Mouse (Mus musculus) intestine, postnatal 0 days (tissue): Measurements from ENCODE around the gene Cxcr3. TPM values are rescaled to one million over a fixed set of nuclear protein-coding genes. Genes with fewer than 3 reads are reported as not detected.

Experiments
- ATAC-seq: fragments of 200-750 bp; cut with Nextera tagmentation; 2 replicates; pipeline ENCODE4 v1.8.0; 2017; ENCODE audit warnings: mild to moderate bottlenecking, moderate TSS enrichment, moderate library complexity
- H3K27ac ChIP-seq: fragments of 300-500 bp; sonication (generic); 2 replicates; pipeline ENCODE4 v1.5.1; 2014; ENCODE audit warnings: mild to moderate bottlenecking, low read depth, low read length, moderate library complexity
- H3K27me3 ChIP-seq: fragments of 300-500 bp; sonication (generic); replicated peaks from 2 replicates; pipeline ENCODE4 v1.6.1; 2014; ENCODE audit warnings: low read length, mixed read lengths; ENCODE audit not compliant: control insufficient read depth, insufficient read depth
- H3K36me3 ChIP-seq: fragments of 300-500 bp; sonication (generic); 2 replicates; pipeline ENCODE4 v1.6.1; 2014; ENCODE audit warnings: mild to moderate bottlenecking, moderate library complexity; ENCODE audit not compliant: control insufficient read depth, insufficient read depth
- H3K4me1 ChIP-seq: fragments of 300-500 bp; sonication (generic); replicated peaks from 2 replicates; pipeline ENCODE4 v1.6.1; 2014; ENCODE audit warnings: antibody characterized with exemption, low read length, mixed read lengths; ENCODE audit not compliant: control insufficient read depth, insufficient read depth
- H3K4me2 ChIP-seq: fragments of 300-500 bp; sonication (generic); replicated peaks from 2 replicates; pipeline ENCODE4 v1.6.1; 2014; ENCODE audit warnings: low read depth, mild to moderate bottlenecking, moderate library complexity
- H3K4me3 ChIP-seq: fragments of 300-500 bp; sonication (generic); 2 replicates; pipeline ENCODE4 v1.5.1; 2014; ENCODE audit warnings: low read depth, low read length
- H3K9ac ChIP-seq: fragments of 300-500 bp; sonication (generic); 2 replicates; pipeline ENCODE4 v1.6.1; 2014; ENCODE audit warnings: mild to moderate bottlenecking, low read depth, low read length
- H3K9me3 ChIP-seq: fragments of 300-500 bp; sonication (generic); 2 replicates; pipeline ENCODE4 v1.6.1; 2016; ENCODE audit warnings: mixed run types; ENCODE audit not compliant: control insufficient read depth
- CTCF ChIP-seq: sonication (generic); IDR thresholded peaks from 2 replicates; pipeline ENCODE4 v1.5.1; 2016; ENCODE audit warnings: low read depth, mild to moderate bottlenecking, control low read depth, antibody characterized with exemption, moderate library complexity
- WGBS: fragments of 180-500 bp; shearing (Covaris S2); extraction: QIAGEN DNeasy Blood & Tissue Kit; methylation state at CpG from one replicate; pipeline ENCODE4 v1.1.7; 2014; 5-methylcytosine and 5-hydroxymethylcytosine counted together
- polyA plus RNA-seq: library from polyadenylated mRNA; unstranded; fragments of >200 nt; fragmentation: Nextera tagmentation; extraction: Ambion mirVana; gene quantifications from 2 replicates; pipeline ENCODE4 v1.2.1, GENCODE M21; 2015

Cxcr3 gene
- polyA plus RNA-seq, result 1.0 and 1.1 TPM in 2 replicates

GRCm38 (mm10) chrX:101733828-101734319 is at the start of gene Cxcr3:
Gene Cxcr3, minus strand, starts transcription at chrX:101734269.
- ATAC-seq, result no peak
- H3K36me3 ChIP-seq, result no peaks in the 10 kb centered on the region
- 53% methylated on average over 11 of the region's 11 CpGs for WGBS
- H3K4me2 ChIP-seq, result no peak within 1 kb of the TSS
- H3K9me3 ChIP-seq, result no peaks in the 10 kb centered on the region
- no peaks in the 10 kb centered on the region for H3K4me1 ChIP-seq
- H3K4me3 ChIP-seq, result no peak within 1 kb of the TSS
- no peak within 1 kb of the TSS for H3K9ac ChIP-seq
- H3K27ac ChIP-seq, result no peak within 1 kb of the TSS
- TF ChIP-seq CTCF, result no peak
- H3K27me3 ChIP-seq, result 0 out of 2 replicates have a peak, but pooled peaks cover 3% of the 10 kb centered on the region

GRCm38 (mm10) chrX:101772035-101772434 is 38.0 kb upstream of the Cxcr3 start:
- H3K4me1 ChIP-seq, result no peaks in the 10 kb centered on the region
- WGBS, result 53% methylated on average over 5 of the region's 5 CpGs
- ATAC-seq, result no peak
- H3K27ac ChIP-seq, result no peak overlapping the region
- no peaks in the 10 kb centered on the region for H3K9me3 ChIP-seq
- peak; percentile 82 for TF ChIP-seq CTCF
- no peaks in the 10 kb centered on the region for H3K27me3 ChIP-seq
- no peak overlapping the region for H3K4me3 ChIP-seq
- H3K36me3 ChIP-seq, result no peaks in the 10 kb centered on the region
- no peak overlapping the region for H3K9ac ChIP-seq
- H3K4me2 ChIP-seq, result no peak overlapping the region

GRCm38 (mm10) chrX:101770307-101770706 is 36.2 kb upstream of the Cxcr3 start:
- ATAC-seq, result no peak
- Histone ChIP-seq H3K27me3 (no peaks in the 10 kb centered on the region), H3K9me3 (no peaks in the 10 kb centered on the region), H3K27ac (no peak overlapping the region), H3K36me3 (no peaks in the 10 kb centered on the region), H3K9ac (no peak overlapping the region), H3K4me3 (no peak overlapping the region), H3K4me1 (no peaks in the 10 kb centered on the region), H3K4me2 (no peak overlapping the region)
- 51% methylated on average over 3 of the region's 3 CpGs for WGBS
- no peak for TF ChIP-seq CTCF

GRCm38 (mm10) chrX:101769478-101769877 is 35.4 kb upstream of the Cxcr3 start:
- Histone ChIP-seq H3K4me2 (no peak overlapping the region), H3K36me3 (no peaks in the 10 kb centered on the region), H3K27ac (no peak overlapping the region), H3K4me1 (no peaks in the 10 kb centered on the region), H3K4me3 (no peak overlapping the region), H3K9ac (no peak overlapping the region), H3K9me3 (no peaks in the 10 kb centered on the region), H3K27me3 (no peaks in the 10 kb centered on the region)
- WGBS, result 48% methylated on average over 2 of the region's 2 CpGs
- no peak for ATAC-seq
- TF ChIP-seq CTCF, result no peak

GRCm38 (mm10) chrX:101767280-101767679 is 33.2 kb upstream of the Cxcr3 start:
- Histone ChIP-seq H3K9ac (no peak overlapping the region), H3K27me3 (no peaks in the 10 kb centered on the region), H3K9me3 (no peaks in the 10 kb centered on the region), H3K36me3 (no peaks in the 10 kb centered on the region), H3K27ac (no peak overlapping the region), H3K4me2 (no peak overlapping the region), H3K4me1 (no peaks in the 10 kb centered on the region), H3K4me3 (no peak overlapping the region)
- 68% methylated on average over 7 of the region's 7 CpGs for WGBS
- no peak for ATAC-seq
- no peak for TF ChIP-seq CTCF

GRCm38 (mm10) chrX:101765111-101765510 is 31.0 kb upstream of the Cxcr3 start:
- no peak overlapping the region for H3K4me2 ChIP-seq
- no peak overlapping the region for H3K9ac ChIP-seq
- H3K36me3 ChIP-seq, result no peaks in the 10 kb centered on the region
- no peaks in the 10 kb centered on the region for H3K9me3 ChIP-seq
- no peak overlapping the region for H3K4me3 ChIP-seq
- WGBS, result 72% methylated on average over 4 of the region's 4 CpGs
- ATAC-seq, result no peak
- H3K27ac ChIP-seq, result no peak overlapping the region
- no peaks in the 10 kb centered on the region for H3K27me3 ChIP-seq
- no peak for TF ChIP-seq CTCF
- no peaks in the 10 kb centered on the region for H3K4me1 ChIP-seq

- no peak for TF ChIP-seq CTCF
- H3K4me3 ChIP-seq, result no peak overlapping the region
- H3K4me1 ChIP-seq, result no peaks in the 10 kb centered on the region
- no peaks in the 10 kb centered on the region for H3K9me3 ChIP-seq
- no peak overlapping the region for H3K9ac ChIP-seq
- WGBS, result 68% methylated on average over 5 of the region's 5 CpGs
- H3K4me2 ChIP-seq, result no peak overlapping the region
- H3K27me3 ChIP-seq, result no peaks in the 10 kb centered on the region
- H3K36me3 ChIP-seq, result no peaks in the 10 kb centered on the region
- no peak overlapping the region for H3K27ac ChIP-seq
- no peak for ATAC-seq
These were observed 30.6 kb upstream of the Cxcr3 start for GRCm38 (mm10) chrX:101764621-101765020.
